Mouse (Mus musculus) liver, postnatal 0 days (tissue): ENCODE results near the gene Asz1.

Experiments used
- CTCF ChIP-seq: sonication (generic); IDR thresholded peaks from 2 replicates; pipeline ENCODE4 v1.5.1; 2016; ENCODE audit warnings: antibody characterized with exemption, low read depth
- EP300 ChIP-seq: IDR thresholded peaks from 2 replicates; pipeline ENCODE4 v1.6.1; 2016; ENCODE audit warnings: antibody characterized with exemption, low read depth, mild to moderate bottlenecking

- TF ChIP-seq EP300 = no peak
- no peak for TF ChIP-seq CTCF
Measured at GRCm38 (mm10) chr6:18024133-18024794, 84.6 kb downstream of the Asz1 start.
